Mouse (Mus musculus) hindbrain, embryonic 15.5 days (tissue): ENCODE data around the gene Rwdd3. TPM values are rescaled to one million over a fixed set of nuclear protein-coding genes. Genes with fewer than 3 reads are reported as not detected.

Experiments
- ATAC-seq: fragments of 200-750 bp; cut with Nextera tagmentation; 2 replicates; pipeline ENCODE4 v1.8.0; 2017; ENCODE audit warnings: low read depth, moderate number of reproducible peaks, moderate TSS enrichment; ENCODE audit not compliant: low FRiP score
- H3K27ac ChIP-seq: fragments of 300-500 bp; sonication (generic); replicated peaks from 2 replicates; pipeline ENCODE4 v1.5.1; 2015; ENCODE audit warnings: mild to moderate bottlenecking, inconsistent platforms
- H3K27me3 ChIP-seq: fragments of 300-500 bp; sonication (generic); 2 replicates; pipeline ENCODE4 v1.6.1; 2015; ENCODE audit warnings: control low read depth, inconsistent platforms
- H3K36me3 ChIP-seq: fragments of 300-500 bp; sonication (generic); 2 replicates; pipeline ENCODE4 v1.6.1; 2015; ENCODE audit warnings: control low read depth, inconsistent platforms
- H3K4me1 ChIP-seq: fragments of 300-500 bp; sonication (generic); replicated peaks from 2 replicates; pipeline ENCODE4 v1.6.1; 2015; ENCODE audit warnings: control low read depth, inconsistent platforms
- H3K4me2 ChIP-seq: fragments of 300-500 bp; sonication (generic); 2 replicates; pipeline ENCODE4 v1.6.1; 2015; ENCODE audit warnings: moderate library complexity, mild to moderate bottlenecking, inconsistent platforms
- H3K4me3 ChIP-seq: fragments of 300-500 bp; sonication (generic); 2 replicates; pipeline ENCODE4 v1.5.1; 2015; ENCODE audit warnings: mild to moderate bottlenecking, inconsistent platforms
- H3K9ac ChIP-seq: fragments of 300-500 bp; sonication (generic); 2 replicates; pipeline ENCODE4 v1.6.1; 2015; ENCODE audit warnings: inconsistent platforms
- H3K9me3 ChIP-seq: fragments of 300-500 bp; sonication (generic); 2 replicates; pipeline ENCODE4 v1.6.1; 2016; ENCODE audit warnings: control low read depth, inconsistent platforms
- WGBS: fragments of 180-500 bp; shearing (Covaris S2); methylation state at CpG from one replicate; pipeline ENCODE4 v1.1.7; 2015; 5-methylcytosine and 5-hydroxymethylcytosine counted together
- polyA plus RNA-seq: library from polyadenylated mRNA; unstranded; fragments of >200 nt; fragmentation: Nextera tagmentation; extraction: Ambion mirVana; gene quantifications from 2 replicates; pipeline ENCODE4 v1.2.1, GENCODE M21; 2015

Gene Rwdd3
- polyA plus RNA-seq, 1 experiment from 2014 or later = 7.4 TPM

DNA sequence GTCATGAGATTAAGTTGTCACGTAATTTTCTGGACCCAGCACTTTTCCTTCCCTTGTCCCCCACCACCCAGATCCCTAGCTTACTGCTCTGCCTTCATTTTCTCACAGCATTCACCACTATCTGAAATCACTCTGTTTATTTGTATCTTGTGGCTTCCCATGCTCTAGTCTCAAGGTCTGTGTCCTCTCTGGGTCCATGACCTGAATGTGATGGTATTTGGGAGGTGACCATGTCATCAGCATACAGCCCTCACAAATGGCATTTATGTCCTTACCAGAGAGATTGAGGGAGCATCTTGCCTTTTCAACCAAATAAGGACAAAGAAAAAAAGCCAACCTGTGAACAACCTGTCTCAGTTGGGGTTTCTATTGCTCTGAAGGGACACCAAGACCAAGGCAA, 4.5 kb upstream of the Rwdd3 start:
- H3K9ac ChIP-seq = no peak overlapping the region
- ATAC-seq = no peak
- H3K4me2 ChIP-seq = no peak overlapping the region
- H3K36me3 ChIP-seq = no peaks in the 10 kb centered on the region
- H3K4me1 ChIP-seq = peaks cover 5% of the 10 kb centered on the region; the same call in 1 of the 2 replicates
- H3K27me3 ChIP-seq = no peaks in the 10 kb centered on the region
- H3K9me3 ChIP-seq = no peaks in the 10 kb centered on the region
- WGBS = 81% methylated on average over 1 of the region's 1 CpGs
- H3K4me3 ChIP-seq = no peak overlapping the region
- H3K27ac ChIP-seq = no peak overlapping the region

DNA sequence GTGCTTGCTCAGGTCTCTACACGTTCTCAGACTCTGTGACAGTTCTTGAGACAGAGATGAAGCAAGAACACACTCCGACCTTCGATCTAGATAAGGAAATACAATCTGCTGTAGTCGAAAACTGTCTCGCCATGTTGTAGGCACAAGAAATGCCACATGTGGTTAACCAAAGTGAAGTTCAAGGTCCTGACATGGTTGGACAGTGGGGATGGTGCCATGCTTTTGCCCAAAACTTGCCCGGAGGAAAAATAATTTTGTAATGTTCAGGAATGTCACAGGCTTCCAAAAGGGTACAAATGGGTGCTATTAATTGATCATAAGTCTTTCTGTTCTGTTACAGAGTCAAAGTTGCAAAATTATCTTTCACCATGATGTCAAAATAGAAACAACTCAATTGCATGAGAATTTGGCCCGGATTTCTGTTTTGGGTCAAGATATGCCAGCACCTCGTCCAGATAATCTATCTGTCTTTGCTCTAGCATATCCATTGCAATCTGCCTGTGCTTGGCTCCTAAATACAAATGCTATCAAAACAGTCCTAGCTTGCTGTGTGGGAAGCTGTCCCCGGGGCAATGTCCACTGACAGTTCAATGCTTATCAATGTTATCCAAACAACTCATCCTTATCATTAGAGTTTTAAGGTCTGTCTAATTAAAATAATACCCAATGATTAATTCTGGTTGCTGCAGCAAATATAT, 2.9 kb upstream of the Rwdd3 start:
- Histone ChIP-seq H3K27ac (no peak overlapping the region), H3K4me3 (no peak overlapping the region), H3K36me3 (no peaks in the 10 kb centered on the region), H3K9me3 (no peaks in the 10 kb centered on the region), H3K4me2 (no peak overlapping the region), H3K4me1 (peaks cover 12% of the 10 kb centered on the region; the same call in 1 of the 2 replicates), H3K27me3 (no peaks in the 10 kb centered on the region), H3K9ac (no peak overlapping the region)
- 87% methylated on average over 9 of the region's 9 CpGs for WGBS
- no peak for ATAC-seq

DNA sequence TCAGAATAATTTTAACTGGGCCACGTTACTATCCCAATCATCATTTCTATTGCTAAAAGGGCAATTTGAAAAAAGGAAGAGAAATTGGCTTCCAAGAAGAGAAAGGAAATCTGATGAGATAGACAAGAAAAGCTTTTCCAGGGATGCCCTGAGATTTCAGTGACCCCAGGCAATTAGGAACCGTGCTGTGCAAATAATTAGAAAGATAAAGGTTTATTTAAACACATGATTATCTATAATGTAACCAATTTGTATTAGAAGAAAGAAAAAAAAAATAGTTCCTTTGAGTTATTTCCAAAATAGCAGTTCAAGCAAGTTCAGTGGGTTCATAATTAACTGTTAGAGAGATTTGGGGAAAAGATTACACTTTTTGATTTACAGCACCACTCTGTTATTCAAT, 1.2 kb upstream of the Rwdd3 start:
- H3K27me3 ChIP-seq = no peaks in the 10 kb centered on the region
- H3K9me3 ChIP-seq = no peaks in the 10 kb centered on the region
- no peaks in the 10 kb centered on the region for H3K36me3 ChIP-seq
- ATAC-seq = no peak
- H3K4me2 ChIP-seq = no peak overlapping the region
- 69% methylated on average over 2 of the region's 2 CpGs for WGBS
- no peak overlapping the region for H3K9ac ChIP-seq
- H3K4me3 ChIP-seq = no peak overlapping the region
- no peak overlapping the region for H3K27ac ChIP-seq
- peaks cover 12% of the 10 kb centered on the region; the same call in 1 of the 2 replicates for H3K4me1 ChIP-seq

DNA sequence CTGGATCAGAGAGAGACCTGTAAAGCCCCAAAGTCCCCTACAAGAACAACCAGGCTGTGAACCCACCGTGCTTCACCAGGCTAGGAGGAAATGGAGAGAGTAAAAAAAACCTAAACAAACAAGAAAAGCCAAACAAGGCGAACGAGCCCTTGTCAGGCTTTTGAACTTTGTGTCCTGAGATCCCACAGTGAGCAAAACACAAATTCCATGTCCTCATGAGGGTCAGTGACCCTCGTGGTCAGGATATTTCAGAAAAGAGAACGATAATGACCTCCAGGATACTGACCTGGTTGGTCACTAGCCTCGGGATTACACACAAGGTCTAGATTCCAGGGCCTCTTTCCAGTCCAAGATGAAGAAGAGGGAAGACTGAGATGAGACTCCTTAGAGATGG, 374 bp upstream of the Rwdd3 start:
- no peaks in the 10 kb centered on the region for H3K36me3 ChIP-seq
- no peak overlapping the region for H3K27ac ChIP-seq
- no peaks in the 10 kb centered on the region for H3K27me3 ChIP-seq
- peak overlapping the region; percentile 87 for H3K4me2 ChIP-seq
- peaks cover 12% of the 10 kb centered on the region; the same call in 1 of the 2 replicates for H3K4me1 ChIP-seq
- 57% methylated on average over 6 of the region's 6 CpGs for WGBS
- no peaks in the 10 kb centered on the region for H3K9me3 ChIP-seq
- H3K9ac ChIP-seq = 0 out of 2 replicates have a peak overlapping the region, but pooled peaks have one; percentile 63
- no peak for ATAC-seq
- H3K4me3 ChIP-seq = peak overlapping the region; percentile 71

DNA sequence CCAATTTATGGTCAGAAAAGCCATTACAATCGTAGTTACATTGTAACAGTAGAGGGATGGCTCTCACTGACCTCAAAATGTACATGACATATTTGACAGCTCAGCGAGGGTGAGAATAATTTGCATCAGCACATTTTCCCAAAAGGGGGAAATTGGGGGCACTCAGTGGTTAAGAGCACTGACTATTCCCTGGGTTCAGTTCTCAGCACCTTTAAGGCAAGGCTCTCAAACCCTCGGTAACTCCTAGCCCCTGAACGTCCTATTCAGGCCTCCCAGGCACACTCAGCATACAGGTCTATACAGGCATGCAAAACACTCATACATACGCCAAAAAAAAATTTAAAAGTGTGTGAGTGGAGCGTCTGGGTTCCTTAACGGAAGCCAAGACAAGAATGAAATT, 864 bp downstream of the Rwdd3 start:
- WGBS = 46% methylated on average over 7 of the region's 7 CpGs
- H3K27ac ChIP-seq = no peak overlapping the region
- H3K9me3 ChIP-seq = no peaks in the 10 kb centered on the region
- no peaks in the 10 kb centered on the region for H3K36me3 ChIP-seq
- peak overlapping the region; percentile 87 for H3K4me2 ChIP-seq
- no peaks in the 10 kb centered on the region for H3K27me3 ChIP-seq
- peak overlapping the region; percentile 63; the same call in 1 of the 2 replicates for H3K9ac ChIP-seq
- peak overlapping the region; percentile 71 for H3K4me3 ChIP-seq
- peaks cover 12% of the 10 kb centered on the region; the same call in 1 of the 2 replicates for H3K4me1 ChIP-seq
- ATAC-seq = no peak

DNA sequence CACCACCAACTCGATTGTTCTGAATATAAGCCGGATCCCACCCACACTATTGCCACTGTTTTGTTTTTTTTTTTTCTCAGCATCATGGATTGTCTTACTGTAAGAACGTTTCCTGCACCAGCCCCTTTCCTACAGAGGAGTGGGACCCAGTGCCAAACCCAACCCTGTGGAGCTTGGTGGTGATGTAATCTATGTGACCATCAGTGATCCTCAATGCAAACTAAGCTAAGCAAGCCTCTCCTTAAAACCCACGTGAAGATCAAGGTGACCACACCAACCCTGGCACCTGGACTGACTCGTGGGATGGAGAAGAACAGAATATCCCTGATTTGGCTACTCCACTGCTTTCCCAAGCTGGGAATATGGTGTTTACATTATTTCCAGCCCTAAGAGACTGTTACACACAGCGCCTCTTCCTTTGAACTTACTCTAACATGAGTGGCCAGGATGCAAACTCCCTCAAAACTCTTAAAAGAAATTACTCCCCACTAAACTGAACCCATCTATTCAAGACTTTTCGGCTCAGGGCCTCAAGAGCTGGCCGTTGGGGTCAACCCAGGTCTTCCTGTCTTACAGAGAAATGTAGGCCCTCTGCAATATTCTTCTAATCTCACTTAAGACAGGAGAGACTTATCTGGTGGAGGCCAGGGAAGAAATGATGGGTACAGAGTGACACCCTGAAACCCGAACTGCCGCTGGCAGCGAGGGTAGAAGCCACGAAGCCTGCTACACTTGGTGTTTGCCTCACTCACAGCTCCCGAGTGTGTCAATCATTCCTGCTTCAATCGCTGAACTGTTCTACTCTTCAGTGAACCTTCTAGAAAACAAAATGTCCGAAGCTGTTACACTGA, 2.2 kb downstream of the Rwdd3 start:
- Histone ChIP-seq H3K27ac (no peak overlapping the region), H3K27me3 (no peaks in the 10 kb centered on the region), H3K4me3 (no peak overlapping the region), H3K9ac (no peak overlapping the region), H3K36me3 (no peaks in the 10 kb centered on the region), H3K4me2 (no peak overlapping the region), H3K9me3 (no peaks in the 10 kb centered on the region), H3K4me1 (peaks cover 12% of the 10 kb centered on the region; the same call in 1 of the 2 replicates)
- no peak for ATAC-seq
- WGBS = 72% methylated on average over 15 of the region's 15 CpGs

DNA sequence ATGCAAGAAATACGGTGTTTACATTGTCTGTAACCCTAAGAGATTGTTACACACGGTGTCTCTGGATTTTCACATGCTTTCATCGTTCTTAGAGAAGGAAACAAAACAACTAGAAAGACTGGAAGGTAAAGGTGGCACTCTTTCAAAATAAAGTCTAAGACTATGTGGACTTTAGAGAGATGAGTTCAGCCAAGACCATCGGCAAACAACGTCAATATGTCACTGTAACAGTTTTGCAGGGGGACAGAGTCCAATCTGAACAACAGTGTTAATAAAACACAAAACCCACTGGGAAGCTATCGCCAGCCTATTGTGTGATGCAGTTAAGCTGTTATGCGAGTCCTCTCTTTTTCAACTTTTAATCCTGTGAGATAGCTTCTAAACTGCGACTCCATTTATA, 2.9 kb downstream of the Rwdd3 start:
- ATAC-seq = no peak
- H3K9me3 ChIP-seq = no peaks in the 10 kb centered on the region

DNA sequence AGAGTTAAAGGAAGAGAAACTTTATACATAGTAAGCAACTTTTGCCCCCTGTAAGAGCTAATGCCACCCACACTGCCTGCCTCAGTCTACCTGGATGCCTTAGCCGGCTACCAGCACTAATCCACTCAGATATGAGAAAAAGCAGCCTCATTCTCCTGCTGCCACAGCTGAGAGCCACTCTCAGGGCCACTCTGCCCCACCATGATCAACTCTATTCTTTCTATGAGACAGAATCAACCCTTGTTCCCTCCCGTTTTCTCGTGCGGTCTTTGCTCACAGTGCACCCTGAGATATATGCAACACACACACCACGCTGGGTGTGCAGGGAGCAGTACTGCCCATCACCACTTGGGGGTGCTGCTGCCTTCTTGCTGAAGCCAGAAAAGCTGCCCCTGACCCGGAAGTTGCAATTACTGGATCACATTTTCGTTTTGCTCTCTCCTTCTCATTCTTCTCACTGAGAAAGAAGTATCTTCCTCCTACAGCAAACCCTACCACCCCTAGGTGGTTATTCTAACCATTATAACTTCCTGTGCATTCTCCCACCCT, 8.2 kb downstream of the Rwdd3 start:
- H3K4me3 ChIP-seq = no peak overlapping the region
- H3K9me3 ChIP-seq = no peaks in the 10 kb centered on the region
- no peak for ATAC-seq
- H3K4me1 ChIP-seq = no peaks in the 10 kb centered on the region
- H3K27me3 ChIP-seq = no peaks in the 10 kb centered on the region
- no peak overlapping the region for H3K27ac ChIP-seq
- H3K4me2 ChIP-seq = no peak overlapping the region
- WGBS = 37% methylated on average over 7 of the region's 7 CpGs
- no peak overlapping the region for H3K9ac ChIP-seq
- H3K36me3 ChIP-seq = no peaks in the 10 kb centered on the region

More for the DNA sequence above, 2.9 kb downstream of the Rwdd3 start:
- no peak overlapping the region for H3K4me3 ChIP-seq
- H3K27me3 ChIP-seq = no peaks in the 10 kb centered on the region
- no peak overlapping the region for H3K27ac ChIP-seq
- no peak overlapping the region for H3K9ac ChIP-seq
- no peaks in the 10 kb centered on the region for H3K36me3 ChIP-seq
- no peak overlapping the region for H3K4me2 ChIP-seq
- peaks cover 12% of the 10 kb centered on the region; the same call in 1 of the 2 replicates for H3K4me1 ChIP-seq
- WGBS = 89% methylated on average over 8 of the region's 8 CpGs

DNA sequence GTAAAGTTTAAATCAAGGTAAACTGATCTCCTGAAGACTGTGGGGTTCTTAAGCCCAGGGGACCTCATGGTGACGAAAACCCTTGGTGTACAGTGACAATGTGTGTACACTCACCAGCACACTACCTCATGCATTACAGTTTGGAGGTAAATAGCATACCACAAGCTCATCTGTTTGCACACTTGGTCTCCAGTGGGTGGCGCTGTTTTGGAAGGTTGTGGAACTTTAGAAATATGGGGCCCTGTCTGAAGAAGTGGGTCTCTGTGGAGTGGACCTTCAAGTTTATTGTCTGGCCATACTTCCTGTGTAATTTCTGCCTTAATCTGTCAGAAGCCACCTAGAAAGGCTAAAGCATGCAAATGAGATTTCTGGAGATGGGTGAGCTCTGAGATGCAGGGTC, 9.8 kb downstream of the Rwdd3 start:
- H3K9me3 ChIP-seq = no peaks in the 10 kb centered on the region
- no peak overlapping the region for H3K4me3 ChIP-seq
- no peaks in the 10 kb centered on the region for H3K36me3 ChIP-seq
- WGBS = 43% methylated on average over 2 of the region's 2 CpGs
- H3K4me1 ChIP-seq = peaks cover 7% of the 10 kb centered on the region; the same call in 1 of the 2 replicates
- no peak for ATAC-seq
- no peak overlapping the region for H3K4me2 ChIP-seq
- H3K9ac ChIP-seq = no peak overlapping the region
- no peak overlapping the region for H3K27ac ChIP-seq
- no peaks in the 10 kb centered on the region for H3K27me3 ChIP-seq

DNA sequence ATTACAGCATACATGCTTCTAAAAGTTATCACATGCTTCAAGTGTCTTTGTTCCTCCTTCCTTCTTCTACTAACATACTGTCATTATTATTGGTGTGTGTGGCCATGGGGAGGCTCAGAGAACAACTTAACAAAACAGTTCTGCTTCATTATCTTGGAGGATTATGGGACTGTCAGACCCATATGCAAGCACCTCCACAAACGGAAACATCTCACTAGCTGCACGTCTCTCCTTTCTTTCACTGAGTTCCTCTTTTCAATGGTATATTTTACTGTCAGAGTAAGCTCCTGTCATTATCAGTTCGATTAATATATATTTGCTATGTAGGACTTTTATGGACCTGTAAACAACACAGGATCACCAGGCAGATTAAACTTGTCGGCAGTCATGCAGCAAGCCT, 11.1 kb downstream of the Rwdd3 start:
- ATAC-seq = no peak
- no peak overlapping the region for H3K4me3 ChIP-seq
- H3K27me3 ChIP-seq = no peaks in the 10 kb centered on the region
- H3K27ac ChIP-seq = no peak overlapping the region
- H3K4me1 ChIP-seq = peaks cover 16% of the 10 kb centered on the region
- H3K4me2 ChIP-seq = no peak overlapping the region
- no peak overlapping the region for H3K9ac ChIP-seq
- H3K9me3 ChIP-seq = no peaks in the 10 kb centered on the region
- WGBS = 70% methylated on average over 4 of the region's 4 CpGs
- no peaks in the 10 kb centered on the region for H3K36me3 ChIP-seq

DNA sequence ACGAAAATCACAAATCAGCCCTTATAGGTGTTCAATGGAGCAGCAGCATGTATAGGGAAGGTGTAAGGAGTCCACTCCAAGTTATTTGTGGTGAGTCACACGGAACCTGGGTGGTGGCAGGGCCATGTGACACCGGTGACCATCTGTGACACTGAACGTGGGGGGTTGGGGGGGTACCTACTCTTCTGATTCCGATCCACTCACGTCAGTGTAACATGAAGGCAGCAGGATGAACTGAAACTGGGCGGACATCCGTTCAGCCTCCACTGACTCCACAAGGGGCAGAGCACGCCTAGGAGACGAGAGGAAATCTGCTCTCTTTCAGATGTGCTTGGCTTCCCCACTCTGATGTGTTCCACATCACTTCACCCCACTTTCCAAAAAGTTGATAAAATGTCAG, 11.9 kb downstream of the Rwdd3 start:
- Histone ChIP-seq H3K27ac (no peak overlapping the region), H3K27me3 (no peaks in the 10 kb centered on the region), H3K4me3 (no peak overlapping the region), H3K36me3 (no peaks in the 10 kb centered on the region), H3K4me2 (no peak overlapping the region), H3K9ac (no peak overlapping the region), H3K9me3 (no peaks in the 10 kb centered on the region), H3K4me1 (peaks cover 16% of the 10 kb centered on the region)
- peak; percentile 39; the same call in 1 of the 2 replicates for ATAC-seq
- 72% methylated on average over 10 of the region's 10 CpGs for WGBS

DNA sequence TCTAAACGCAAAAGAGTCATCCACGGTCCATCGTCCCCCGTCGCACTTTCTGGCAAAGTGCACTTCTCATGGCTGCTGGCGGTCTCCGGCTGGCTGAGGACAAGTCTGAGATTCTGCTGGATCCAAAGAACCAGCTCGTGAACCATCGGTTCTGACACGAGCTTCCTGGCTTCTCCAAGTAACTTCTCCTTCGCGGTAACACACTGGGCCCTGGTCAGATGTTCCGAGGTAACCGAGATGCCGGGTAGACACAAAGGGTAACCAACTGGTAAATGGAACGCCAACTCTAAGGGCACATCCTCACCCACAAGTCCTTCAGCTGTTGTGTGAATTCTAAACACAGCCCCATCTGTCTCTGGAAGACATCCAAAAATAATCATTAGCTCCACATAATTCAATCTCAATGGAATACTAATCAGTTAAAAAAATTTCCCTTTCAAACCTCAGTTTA, 12.6 kb downstream of the Rwdd3 start:
- 78% methylated on average over 16 of the region's 16 CpGs for WGBS
- Histone ChIP-seq H3K9me3 (no peaks in the 10 kb centered on the region), H3K4me2 (no peak overlapping the region), H3K4me1 (peaks cover 16% of the 10 kb centered on the region), H3K36me3 (no peaks in the 10 kb centered on the region), H3K9ac (no peak overlapping the region), H3K27ac (no peak overlapping the region), H3K4me3 (no peak overlapping the region), H3K27me3 (no peaks in the 10 kb centered on the region)
- ATAC-seq = no peak
